Mouse (Mus musculus): Measurements from ENCODE around the gene Gramd1b.
A peak's percentile ranks its signal among the peaks of the same experiment; 100 is the strongest.

Gramd1b gene

GRCm38 (mm10) chr9:40337131-40337820 lies 193.9 kb downstream of the Gramd1b start:
- ATAC-seq (ENCODE audit: low TSS enrichment) = no peak

GRCm38 (mm10) chr9:40336701-40337100 lies 194.5 kb downstream of the Gramd1b start:
- no peak for ATAC-seq (ENCODE audit: low TSS enrichment)

GRCm38 (mm10) chr9:40334617-40335016 lies 196.6 kb downstream of the Gramd1b start:
- no peak for ATAC-seq (ENCODE audit: low TSS enrichment)

GRCm38 (mm10) chr9:40333649-40334396 lies 197.4 kb downstream of the Gramd1b start:
- ATAC-seq (ENCODE audit: low TSS enrichment) = peak; percentile 12

- peak; percentile 6; the same call in 1 of the 2 replicates for ATAC-seq (ENCODE audit: low TSS enrichment)
Observed at GRCm38 (mm10) chr9:40332731-40333648, 198.2 kb downstream of the Gramd1b start.

- ATAC-seq (ENCODE audit: low TSS enrichment) = peak; percentile 8; the same call in 1 of the 2 replicates
Observed at GRCm38 (mm10) chr9:40332326-40332725, 198.9 kb downstream of the Gramd1b start.

- ATAC-seq (ENCODE audit: low TSS enrichment) = 0 out of 2 replicates have a peak, but pooled peaks have one; percentile 4
Observed at GRCm38 (mm10) chr9:40331411-40332286, 199.5 kb downstream of the Gramd1b start.

- peak; percentile 48 for ATAC-seq (ENCODE audit: low TSS enrichment)
Observed at GRCm38 (mm10) chr9:40330609-40331382, 200.4 kb downstream of the Gramd1b start.

- no peak for ATAC-seq (ENCODE audit: low TSS enrichment)
Observed at GRCm38 (mm10) chr9:40326260-40326915, 204.8 kb downstream of the Gramd1b start.

GRCm38 (mm10) chr9:40324826-40325225 lies 206.4 kb downstream of the Gramd1b start:
- no peak for ATAC-seq (ENCODE audit: low TSS enrichment)

- ATAC-seq (ENCODE audit: low TSS enrichment) = no peak
Observed at GRCm38 (mm10) chr9:40324232-40324792, 206.9 kb downstream of the Gramd1b start.

GRCm38 (mm10) chr9:40323773-40324172 lies 207.4 kb downstream of the Gramd1b start:
- ATAC-seq (ENCODE audit: low TSS enrichment) = no peak; the same call in 1 of the 2 replicates

- no peak for ATAC-seq (ENCODE audit: low TSS enrichment)
Observed at GRCm38 (mm10) chr9:40323171-40323570, 208.0 kb downstream of the Gramd1b start.

- ATAC-seq (ENCODE audit: low TSS enrichment) = no peak
Observed at GRCm38 (mm10) chr9:40322372-40322771, 208.8 kb downstream of the Gramd1b start.

GRCm38 (mm10) chr9:40321668-40322003 lies 209.5 kb downstream of the Gramd1b start:
- no peak; the same call in 1 of the 2 replicates for ATAC-seq (ENCODE audit: low TSS enrichment)

GRCm38 (mm10) chr9:40320879-40321667 lies 210.1 kb downstream of the Gramd1b start:
- peak; percentile 17 for ATAC-seq (ENCODE audit: low TSS enrichment)

GRCm38 (mm10) chr9:40320405-40320804 lies 210.8 kb downstream of the Gramd1b start:
- ATAC-seq (ENCODE audit: low TSS enrichment) = no peak

- ATAC-seq (ENCODE audit: low TSS enrichment) = no peak
Observed at GRCm38 (mm10) chr9:40318771-40319170, 212.4 kb downstream of the Gramd1b start.

GRCm38 (mm10) chr9:40317735-40318134 lies 213.4 kb downstream of the Gramd1b start:
- ATAC-seq (ENCODE audit: low TSS enrichment) = peak; percentile 65
